Mouse (Mus musculus): ENCODE results near the gene Hbb-bs. TPM values are rescaled to one million over a fixed set of nuclear protein-coding genes. Genes with fewer than 3 reads are reported as not detected.
"Not testable (repeated sequence)": the region's sequence is repeated elsewhere in the genome, so short reads cannot be mapped to it uniquely, and the experiment has no call there.

Hbb-bs gene
- polyA plus RNA-seq, 1 experiment = 1,292 TPM

DNA sequence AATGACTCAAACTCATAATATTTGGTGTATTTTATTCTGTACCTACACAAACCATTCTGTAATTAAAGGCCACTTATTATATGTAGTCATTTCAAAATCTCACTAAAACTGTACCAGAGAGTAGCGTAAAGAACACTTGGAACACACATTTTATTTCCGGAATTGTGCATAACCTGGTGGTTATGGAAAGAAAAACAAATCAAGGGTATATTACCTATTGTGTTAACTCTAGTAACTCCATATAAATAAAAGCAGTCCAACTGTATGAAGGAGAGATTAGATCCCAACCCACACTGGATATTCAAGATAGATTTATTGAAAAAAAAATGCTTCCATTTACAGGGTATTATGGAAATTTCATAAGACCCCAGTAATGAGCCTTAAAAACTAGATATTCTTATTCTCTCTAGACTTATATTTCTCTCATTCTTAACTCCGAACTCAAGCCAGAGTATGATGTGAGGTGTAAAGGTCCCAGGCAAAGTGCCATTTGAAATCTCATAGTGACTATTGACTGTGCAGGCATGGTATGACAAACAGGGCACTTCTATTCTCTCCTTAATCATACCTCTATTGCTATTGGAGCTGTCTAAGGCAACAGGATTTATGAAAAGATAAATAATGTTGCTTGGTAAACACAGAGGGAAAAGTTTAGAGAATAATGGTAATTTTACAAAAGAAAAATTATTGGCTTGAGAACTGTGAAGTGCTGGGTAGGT lies 2.2 kb downstream of the Hbb-bs start:
- no peaks in the 10 kb centered on the region for H3K27me3 ChIP-seq (ENCODE audit: control insufficient read depth, insufficient read depth, low read length)
- 89% methylated on average over 3 of the region's 3 CpGs for WGBS
- no peak for DNase-seq
- no peak overlapping the region for H3K4me3 ChIP-seq (replicated peaks; ENCODE audit: insufficient read depth, low read depth, low read length)
- H3K27ac ChIP-seq (ENCODE audit: insufficient read depth, low read length) = no peak overlapping the region
- no peaks in the 10 kb centered on the region for H3K4me1 ChIP-seq (ENCODE audit: control insufficient read depth, insufficient read depth, low read length)
- TF ChIP-seq POLR2A (IDR thresholded peaks at IDR 0.05; ENCODE audit: borderline replicate concordance, insufficient read depth, low read length) (no peak), CTCF (IDR thresholded peaks at IDR 0.05; ENCODE audit: borderline replicate concordance, insufficient read depth, low read depth, low read length) (no peak)

DNA sequence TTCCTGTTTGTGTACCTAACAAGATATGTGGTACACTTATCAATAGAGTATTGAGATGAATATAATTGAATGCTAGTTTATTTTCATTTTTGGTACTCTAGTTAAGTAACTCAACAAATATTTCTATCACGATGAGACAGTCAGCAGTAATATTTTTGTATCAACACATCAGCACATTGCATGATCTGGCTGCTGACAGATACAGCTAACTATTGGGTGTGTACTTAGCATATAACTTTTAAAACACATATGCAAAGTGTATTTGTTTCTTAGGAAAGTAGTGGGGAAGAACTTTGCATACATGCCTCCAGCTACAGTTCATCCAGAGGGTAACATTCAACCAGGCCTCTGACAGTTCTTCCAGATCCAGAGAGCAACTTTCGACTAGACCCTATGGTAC lies 3.3 kb downstream of the Hbb-bs start:
- 71% methylated on average over 2 of the region's 2 CpGs for WGBS
- Histone ChIP-seq H3K4me1 (ENCODE audit: control insufficient read depth, insufficient read depth, low read length) (no peaks in the 10 kb centered on the region), H3K27me3 (ENCODE audit: control insufficient read depth, insufficient read depth, low read length) (no peaks in the 10 kb centered on the region), H3K27ac (ENCODE audit: insufficient read depth, low read length) (no peak overlapping the region), H3K4me3 (replicated peaks; ENCODE audit: insufficient read depth, low read depth, low read length) (no peak overlapping the region)
- TF ChIP-seq POLR2A (IDR thresholded peaks at IDR 0.05; ENCODE audit: borderline replicate concordance, insufficient read depth, low read length) (no peak), CTCF (IDR thresholded peaks at IDR 0.05; ENCODE audit: borderline replicate concordance, insufficient read depth, low read depth, low read length) (no peak)
- DNase-seq = no peak

DNA sequence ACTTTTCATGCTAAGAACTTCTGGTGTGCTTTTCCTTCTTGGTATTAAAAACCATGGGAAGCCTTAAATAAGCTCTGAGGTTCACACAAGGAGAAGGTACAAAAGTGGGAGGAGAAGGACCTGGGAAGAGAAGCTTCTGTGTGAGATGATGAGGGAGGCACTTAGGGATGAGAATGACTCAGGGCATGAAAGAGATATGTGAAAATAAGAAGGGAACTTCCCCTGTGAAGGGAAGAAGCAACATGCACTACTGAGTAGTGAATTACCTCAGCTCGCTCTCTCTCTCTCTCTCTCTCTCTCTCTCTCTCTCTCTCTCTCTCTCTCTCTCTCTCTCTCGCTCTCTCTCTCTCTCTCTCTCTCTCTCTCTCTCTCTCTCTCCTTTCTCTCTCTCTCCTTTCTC lies 12.8 kb downstream of the Hbb-bs start:
- not testable (repeated sequence) for H3K27me3 ChIP-seq (ENCODE audit: control insufficient read depth, insufficient read depth, low read length); H3K4me1 ChIP-seq (ENCODE audit: control insufficient read depth, insufficient read depth, low read length); DNase-seq; H3K27ac ChIP-seq (ENCODE audit: insufficient read depth, low read length); H3K4me3 ChIP-seq (replicated peaks; ENCODE audit: insufficient read depth, low read depth, low read length)
- 86% methylated on average over 1 of the region's 2 CpGs for WGBS

DNA sequence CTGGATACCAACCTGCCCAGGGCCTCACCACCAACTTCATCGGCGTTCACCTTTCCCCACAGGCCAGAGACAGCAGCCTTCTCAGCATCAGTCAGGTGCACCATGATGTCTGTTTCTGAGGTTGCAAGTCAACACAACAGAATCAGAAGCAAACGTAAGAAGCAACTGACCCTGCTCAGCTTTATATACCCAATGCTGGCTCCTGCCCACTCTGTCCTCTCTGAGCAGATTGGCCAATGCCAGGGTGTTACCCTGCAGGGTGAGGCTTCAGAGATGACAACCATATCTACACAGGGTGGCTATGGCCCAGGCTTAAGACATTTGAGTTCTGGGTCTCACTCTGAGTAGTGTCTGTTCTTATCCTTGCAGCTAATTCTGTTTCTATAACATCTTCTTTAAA lies 14.1 kb downstream of the Hbb-bs start, which contains the start of gene Hbb-bt:
TSS of gene Hbb-bt (minus strand) at position 231 of the 400 bp plus-strand sequence.
- DNase-seq = no peak
- H3K4me1 ChIP-seq (ENCODE audit: control insufficient read depth, insufficient read depth, low read length) = no peaks in the 10 kb centered on the region
- no peak within 1 kb of the TSS for H3K4me3 ChIP-seq (replicated peaks; ENCODE audit: insufficient read depth, low read depth, low read length)
- no peaks in the 10 kb centered on the region for H3K27me3 ChIP-seq (ENCODE audit: control insufficient read depth, insufficient read depth, low read length)
- TF ChIP-seq CTCF (IDR thresholded peaks at IDR 0.05; ENCODE audit: borderline replicate concordance, insufficient read depth, low read depth, low read length) (no peak), POLR2A (IDR thresholded peaks at IDR 0.05; ENCODE audit: borderline replicate concordance, insufficient read depth, low read length) (no peak)
- H3K27ac ChIP-seq (ENCODE audit: insufficient read depth, low read length) = no peak within 1 kb of the TSS
- WGBS = 78% methylated on average over 3 of the region's 3 CpGs

DNA sequence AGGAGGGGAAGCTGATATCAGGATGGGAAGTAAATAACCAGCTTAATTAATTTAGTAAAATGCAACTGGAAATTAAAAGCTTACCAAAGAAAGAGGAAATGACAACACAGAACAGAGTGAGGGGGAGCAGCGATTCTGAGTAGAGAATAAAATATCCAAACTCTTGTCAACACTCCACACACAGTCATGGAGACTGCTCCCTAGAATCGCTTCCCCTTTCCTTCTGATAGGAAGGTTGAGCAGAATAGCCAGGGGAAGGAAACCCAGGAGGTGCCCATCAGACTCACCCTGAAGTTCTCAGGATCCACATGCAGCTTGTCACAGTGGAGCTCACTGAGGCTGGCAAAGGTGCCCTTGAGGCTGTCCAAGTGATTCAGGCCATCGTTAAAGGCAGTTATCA lies 14.7 kb downstream of the Hbb-bs start:
- not testable (repeated sequence) for H3K4me1 ChIP-seq (ENCODE audit: control insufficient read depth, insufficient read depth, low read length); H3K27me3 ChIP-seq (ENCODE audit: control insufficient read depth, insufficient read depth, low read length); DNase-seq; H3K27ac ChIP-seq (ENCODE audit: insufficient read depth, low read length); H3K4me3 ChIP-seq (replicated peaks; ENCODE audit: insufficient read depth, low read depth, low read length)
- no CpG with 5 or more reads among the region's 3 CpGs for WGBS

DNA sequence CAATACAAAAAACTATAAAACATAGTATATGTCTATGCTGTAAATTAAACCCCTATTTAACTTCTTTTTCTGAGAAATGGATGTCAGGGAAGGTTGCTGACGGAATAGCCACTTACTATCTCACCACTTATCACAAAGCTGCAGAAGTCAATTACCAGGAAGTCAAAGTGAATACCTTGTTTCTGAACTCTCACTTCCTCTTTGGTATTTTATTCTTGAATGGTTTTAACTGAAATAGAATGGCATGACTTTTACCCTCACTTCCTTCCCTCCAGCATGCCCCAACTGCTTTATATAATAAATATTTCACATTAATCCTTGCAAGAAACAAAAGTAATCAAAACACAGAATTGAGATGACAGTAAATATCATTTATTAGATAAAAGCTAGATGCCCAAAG lies 15.7 kb downstream of the Hbb-bs start:
- Histone ChIP-seq H3K4me3 (replicated peaks; ENCODE audit: insufficient read depth, low read depth, low read length) (no peak overlapping the region), H3K27me3 (ENCODE audit: control insufficient read depth, insufficient read depth, low read length) (no peaks in the 10 kb centered on the region), H3K27ac (ENCODE audit: insufficient read depth, low read length) (no peak overlapping the region), H3K4me1 (ENCODE audit: control insufficient read depth, insufficient read depth, low read length) (no peaks in the 10 kb centered on the region)
- 70% methylated on average over 1 of the region's 1 CpGs for WGBS
- no peak for TF ChIP-seq POLR2A (IDR thresholded peaks at IDR 0.05; ENCODE audit: borderline replicate concordance, insufficient read depth, low read length)
- TF ChIP-seq CTCF (IDR thresholded peaks at IDR 0.05; ENCODE audit: borderline replicate concordance, insufficient read depth, low read depth, low read length) = no peak
- DNase-seq = no peak

DNA sequence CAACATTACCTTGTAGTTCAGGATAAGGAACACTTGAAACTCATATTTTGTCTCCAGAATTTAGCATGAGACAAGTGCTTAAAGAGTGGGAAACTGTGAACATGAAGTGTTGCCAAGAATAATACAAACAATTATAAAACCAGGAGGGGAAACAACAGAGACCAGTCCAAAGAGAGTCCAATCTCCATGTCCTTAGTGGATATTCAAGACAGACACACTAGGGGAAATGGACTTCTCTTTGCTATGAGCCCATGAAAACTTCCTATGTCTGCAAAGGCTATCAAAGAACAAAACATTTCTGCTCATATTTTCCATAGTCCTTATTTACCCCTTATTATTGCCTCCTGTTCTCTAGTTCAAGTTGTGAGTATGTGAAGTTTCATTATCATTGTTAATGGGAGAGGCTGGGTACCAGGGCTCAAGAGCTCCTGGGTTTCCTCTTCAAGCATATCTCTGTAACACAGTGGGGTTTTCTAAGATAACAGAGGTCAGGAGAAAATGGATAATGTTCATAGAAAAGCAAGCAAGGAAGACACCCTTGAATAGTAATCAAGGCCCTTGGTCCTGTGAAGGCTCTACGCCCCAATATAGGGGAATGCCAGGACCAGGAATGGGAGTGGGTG lies 16.6 kb downstream of the Hbb-bs start:
- TF ChIP-seq POLR2A (IDR thresholded peaks at IDR 0.05; ENCODE audit: borderline replicate concordance, insufficient read depth, low read length) = no peak
- TF ChIP-seq CTCF (IDR thresholded peaks at IDR 0.05; ENCODE audit: borderline replicate concordance, insufficient read depth, low read depth, low read length) = no peak
- Histone ChIP-seq H3K4me3 (replicated peaks; ENCODE audit: insufficient read depth, low read depth, low read length) (no peak overlapping the region), H3K27me3 (ENCODE audit: control insufficient read depth, insufficient read depth, low read length) (no peaks in the 10 kb centered on the region), H3K4me1 (ENCODE audit: control insufficient read depth, insufficient read depth, low read length) (no peaks in the 10 kb centered on the region), H3K27ac (ENCODE audit: insufficient read depth, low read length) (no peak overlapping the region)
- 78% methylated on average over 1 of the region's 1 CpGs for WGBS
- no peak for DNase-seq

DNA sequence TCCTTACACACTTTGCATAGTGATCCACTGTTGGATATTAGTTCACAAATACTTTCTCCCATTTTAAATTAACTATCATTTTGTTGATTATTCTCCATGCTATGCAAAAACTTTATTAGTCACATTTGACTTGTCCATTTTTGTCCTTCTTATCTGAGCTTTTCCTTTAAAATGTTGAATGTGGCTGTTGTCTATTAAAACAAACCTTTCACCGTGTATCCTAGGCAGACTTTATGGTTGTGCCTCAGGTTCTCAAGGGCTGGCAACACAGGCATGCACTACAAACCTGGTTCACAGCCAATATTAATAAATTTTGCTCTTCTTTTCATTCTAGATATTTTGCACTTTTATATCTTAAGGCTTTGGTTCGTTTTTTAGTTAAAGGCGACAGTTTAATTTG lies 17.1 kb downstream of the Hbb-bs start:
- no peak overlapping the region for H3K4me3 ChIP-seq (replicated peaks; ENCODE audit: insufficient read depth, low read depth, low read length)
- TF ChIP-seq CTCF (IDR thresholded peaks at IDR 0.05; ENCODE audit: borderline replicate concordance, insufficient read depth, low read depth, low read length) (no peak), POLR2A (IDR thresholded peaks at IDR 0.05; ENCODE audit: borderline replicate concordance, insufficient read depth, low read length) (no peak)
- no peaks in the 10 kb centered on the region for H3K27me3 ChIP-seq (ENCODE audit: control insufficient read depth, insufficient read depth, low read length)
- H3K27ac ChIP-seq (ENCODE audit: insufficient read depth, low read length) = no peak overlapping the region
- DNase-seq = no peak
- H3K4me1 ChIP-seq (ENCODE audit: control insufficient read depth, insufficient read depth, low read length) = no peaks in the 10 kb centered on the region
- WGBS = 71% methylated on average over 3 of the region's 3 CpGs

Measured in cerebellum, adult 2 months (tissue).